Mouse (Mus musculus) macrophage (primary cell): ENCODE data around the gene Kif17. TPM values are rescaled to one million over a fixed set of nuclear protein-coding genes. Genes with fewer than 3 reads are reported as not detected.

Experiments used
- H3K27ac ChIP-seq: fragments of 350-480 bp; formaldehyde crosslinking; 2 replicates; pipeline ENCODE4 v1.9.0; 2021
- H3K36me3 ChIP-seq: fragments of 350-480 bp; formaldehyde crosslinking; 2 replicates; pipeline ENCODE4 v1.9.0; 2021; ENCODE audit errors: inconsistent target
- H3K4me3 ChIP-seq: fragments of 350-480 bp; formaldehyde crosslinking; 2 replicates; pipeline ENCODE4 v1.9.0; 2021; ENCODE audit errors: inconsistent target
- H3K79me2 ChIP-seq: fragments of 350-480 bp; formaldehyde crosslinking; 2 replicates; pipeline ENCODE4 v1.9.0; 2021; ENCODE audit errors: inconsistent target
- WGBS: methylation state at CpG from one replicate; pipeline ENCODE4 v1.1.7; 2026; ENCODE audit warnings: inconsistent platforms; ENCODE audit not compliant: missing documents; 5-methylcytosine and 5-hydroxymethylcytosine counted together
- polyA plus RNA-seq: library from polyadenylated mRNA; stranded (reverse); fragments of 250-400 nt; gene quantifications from 3 replicates; pipeline ENCODE4 v1.2.4, GENCODE M21; 2018; ENCODE audit warnings: inconsistent platforms

Gene Kif17
- polyA plus RNA-seq, 1 experiment from 2014 or later = not detected

- no peak overlapping the region for H3K27ac ChIP-seq
- no peaks in the 10 kb centered on the region for H3K79me2 ChIP-seq
- no peak overlapping the region for H3K4me3 ChIP-seq
- WGBS = 55% methylated on average over 7 of the region's 7 CpGs
- no peaks in the 10 kb centered on the region for H3K36me3 ChIP-seq
These were observed 38.5 kb downstream of the Kif17 start for GRCm38 (mm10) chr4:138288691-138289090.

GRCm38 (mm10) chr4:138292028-138292427 lies 41.8 kb downstream of the Kif17 start:
- 93% methylated on average over 11 of the region's 13 CpGs for WGBS
- Histone ChIP-seq H3K36me3 (no peaks in the 10 kb centered on the region), H3K27ac (no peak overlapping the region), H3K79me2 (no peaks in the 10 kb centered on the region), H3K4me3 (no peak overlapping the region)

- Histone ChIP-seq H3K36me3 (no peaks in the 10 kb centered on the region), H3K79me2 (no peaks in the 10 kb centered on the region), H3K4me3 (no peak overlapping the region), H3K27ac (no peak overlapping the region)
- WGBS = 93% methylated on average over 18 of the region's 18 CpGs
These were observed 43.2 kb downstream of the Kif17 start for GRCm38 (mm10) chr4:138293261-138293948.

GRCm38 (mm10) chr4:138293949-138294550 lies 43.8 kb downstream of the Kif17 start:
- 93% methylated on average over 6 of the region's 14 CpGs for WGBS
- Histone ChIP-seq H3K79me2 (no peaks in the 10 kb centered on the region), H3K4me3 (no peak overlapping the region), H3K36me3 (no peaks in the 10 kb centered on the region), H3K27ac (no peak overlapping the region)

- H3K79me2 ChIP-seq = peaks cover 15% of the 10 kb centered on the region
- WGBS = 95% methylated on average over 10 of the region's 10 CpGs
- H3K36me3 ChIP-seq = no peaks in the 10 kb centered on the region
- H3K27ac ChIP-seq = no peak overlapping the region
- no peak overlapping the region for H3K4me3 ChIP-seq
These were observed 51.1 kb downstream of the Kif17 start for GRCm38 (mm10) chr4:138301271-138301780.

GRCm38 (mm10) chr4:138303011-138303410 lies 52.8 kb downstream of the Kif17 start:
- no peak overlapping the region for H3K27ac ChIP-seq
- H3K4me3 ChIP-seq = no peak overlapping the region
- H3K79me2 ChIP-seq = peaks cover 32% of the 10 kb centered on the region
- WGBS = 97% methylated on average over 3 of the region's 3 CpGs
- no peaks in the 10 kb centered on the region for H3K36me3 ChIP-seq

GRCm38 (mm10) chr4:138303742-138304141 lies 53.5 kb downstream of the Kif17 start:
- Histone ChIP-seq H3K79me2 (peaks cover 36% of the 10 kb centered on the region), H3K36me3 (0 out of 2 replicates have a peak, but pooled peaks cover 2% of the 10 kb centered on the region), H3K4me3 (peak overlapping the region; percentile 82), H3K27ac (peak overlapping the region; percentile 34)
- 7% methylated on average over 18 of the region's 18 CpGs for WGBS

GRCm38 (mm10) chr4:138304340-138305104 lies 54.3 kb downstream of the Kif17 start, which contains the start of gene Ddost:
TSS of gene Ddost (plus strand) at chr4:138304730.
- under 1% methylated on average over 64 of the region's 64 CpGs for whole genome bisulfite sequencing
- 0 out of 2 replicates have a peak, but pooled peaks cover 6% of the 10 kb centered on the region for H3K36me3 ChIP-seq
- peak within 1 kb of the TSS; percentile 82 for H3K4me3 ChIP-seq
- H3K79me2 ChIP-seq = peaks cover 36% of the 10 kb centered on the region
- peak within 1 kb of the TSS; percentile 34 for H3K27ac ChIP-seq

- peaks cover 27% of the 10 kb centered on the region for H3K36me3 ChIP-seq
These were observed 56.8 kb downstream of the Kif17 start for GRCm38 (mm10) chr4:138307025-138307424.

GRCm38 (mm10) chr4:138307739-138308138 lies 57.5 kb downstream of the Kif17 start:
- peaks cover 34% of the 10 kb centered on the region for H3K36me3 ChIP-seq
- no peak overlapping the region for H3K27ac ChIP-seq
- H3K79me2 ChIP-seq = peaks cover 36% of the 10 kb centered on the region
- WGBS = 73% methylated on average over 12 of the region's 12 CpGs
- no peak overlapping the region for H3K4me3 ChIP-seq

More at GRCm38 (mm10) chr4:138307025-138307424, 56.8 kb downstream of the Kif17 start:
- Histone ChIP-seq H3K4me3 (no peak overlapping the region), H3K79me2 (peaks cover 36% of the 10 kb centered on the region), H3K27ac (no peak overlapping the region)
- whole genome bisulfite sequencing = 88% methylated on average over 3 of the region's 3 CpGs

- Histone ChIP-seq H3K4me3 (no peak overlapping the region), H3K36me3 (peaks cover 61% of the 10 kb centered on the region), H3K27ac (no peak overlapping the region), H3K79me2 (peaks cover 30% of the 10 kb centered on the region)
- WGBS = 97% methylated on average over 17 of the region's 19 CpGs
These were observed 60.2 kb downstream of the Kif17 start for GRCm38 (mm10) chr4:138310311-138310910.

- H3K36me3 ChIP-seq = peaks cover 66% of the 10 kb centered on the region
These were observed 61.4 kb downstream of the Kif17 start for GRCm38 (mm10) chr4:138311595-138311994.

GRCm38 (mm10) chr4:138312105-138312504 lies 61.9 kb downstream of the Kif17 start:
- H3K79me2 ChIP-seq = peaks cover 13% of the 10 kb centered on the region
- no peak overlapping the region for H3K27ac ChIP-seq
- no peak overlapping the region for H3K4me3 ChIP-seq
- H3K36me3 ChIP-seq = peaks cover 71% of the 10 kb centered on the region
- 92% methylated on average over 3 of the region's 3 CpGs for WGBS

More at GRCm38 (mm10) chr4:138311595-138311994, 61.4 kb downstream of the Kif17 start:
- H3K4me3 ChIP-seq = no peak overlapping the region
- peaks cover 18% of the 10 kb centered on the region for H3K79me2 ChIP-seq
- 81% methylated on average over 8 of the region's 8 CpGs for WGBS
- H3K27ac ChIP-seq = no peak overlapping the region

- H3K27ac ChIP-seq = no peak overlapping the region
- 95% methylated on average over 11 of the region's 11 CpGs for WGBS
- no peak overlapping the region for H3K4me3 ChIP-seq
- peaks cover 77% of the 10 kb centered on the region for H3K36me3 ChIP-seq
- peaks cover 4% of the 10 kb centered on the region; the same call in 1 of the 2 replicates for H3K79me2 ChIP-seq
These were observed 62.8 kb downstream of the Kif17 start for GRCm38 (mm10) chr4:138313021-138313420.
